Mouse (Mus musculus) kidney, embryonic 16.5 days (tissue): ENCODE measurements around the gene Sec14l5. TPM values are rescaled to one million over a fixed set of nuclear protein-coding genes. Genes with fewer than 3 reads are reported as not detected.

ENCODE experiments used
- ATAC-seq: fragments of 200-750 bp; cut with Nextera tagmentation; 2 replicates; pipeline ENCODE4 v1.8.0; 2017; ENCODE audit warnings: moderate TSS enrichment; ENCODE audit not compliant: low FRiP score, low TSS enrichment
- H3K27ac ChIP-seq: fragments of 300-500 bp; sonication (generic); 2 replicates; pipeline ENCODE4 v1.5.1; 2014; ENCODE audit warnings: low read length
- H3K27me3 ChIP-seq: fragments of 300-500 bp; sonication (generic); 2 replicates; pipeline ENCODE4 v1.6.1; 2014; ENCODE audit warnings: low read length, control low read depth, mixed read lengths; ENCODE audit not compliant: insufficient read depth
- H3K36me3 ChIP-seq: fragments of 300-500 bp; sonication (generic); 2 replicates; pipeline ENCODE4 v1.6.1; 2014; ENCODE audit warnings: low read length, control low read depth, mixed read lengths; ENCODE audit not compliant: insufficient read depth
- H3K4me1 ChIP-seq: fragments of 300-500 bp; sonication (generic); 2 replicates; pipeline ENCODE4 v1.6.1; 2014; ENCODE audit warnings: low read length, control low read depth, mixed read lengths; ENCODE audit not compliant: insufficient read depth
- H3K4me2 ChIP-seq: fragments of 300-500 bp; sonication (generic); replicated peaks from 2 replicates; pipeline ENCODE4 v1.6.1; 2014; ENCODE audit warnings: low read depth, low read length
- H3K4me3 ChIP-seq: fragments of 300-500 bp; sonication (generic); 2 replicates; pipeline ENCODE4 v1.5.1; 2014; ENCODE audit warnings: mild to moderate bottlenecking, low read length
- H3K9ac ChIP-seq: fragments of 300-500 bp; sonication (generic); replicated peaks from 2 replicates; pipeline ENCODE4 v1.6.1; 2014; ENCODE audit warnings: low read length
- H3K9me3 ChIP-seq: fragments of 300-500 bp; sonication (generic); 2 replicates; pipeline ENCODE4 v1.6.1; 2016; ENCODE audit warnings: low read length, control low read depth
- WGBS: fragments of 180-500 bp; shearing (Covaris S2); extraction: QIAGEN DNeasy Blood & Tissue Kit; methylation state at CpG from one replicate; pipeline ENCODE4 v1.1.7; 2014; 5-methylcytosine and 5-hydroxymethylcytosine counted together
- polyA plus RNA-seq: library from polyadenylated mRNA; unstranded; fragments of >200 nt; fragmentation: Nextera tagmentation; extraction: Ambion mirVana; gene quantifications from 2 replicates; pipeline ENCODE4 v1.2.1, GENCODE M21; 2015

Gene Sec14l5
- polyA plus RNA-seq, 1 experiment from 2014 or later: 0.06 TPM

- H3K4me1 ChIP-seq: peaks cover 16% of the 10 kb centered on the region; the same call in 1 of the 2 replicates
- ATAC-seq: no peak
- H3K27me3 ChIP-seq: peaks cover 50% of the 10 kb centered on the region
- no peak overlapping the region for H3K9ac ChIP-seq
- H3K36me3 ChIP-seq: no peaks in the 10 kb centered on the region
- no peak overlapping the region; the same call in 1 of the 2 replicates for H3K4me2 ChIP-seq
- H3K9me3 ChIP-seq: no peaks in the 10 kb centered on the region
- no peak overlapping the region for H3K27ac ChIP-seq
- H3K4me3 ChIP-seq: no peak overlapping the region
- 11% methylated on average over 4 of the region's 4 CpGs for WGBS
Observed at GRCm38 (mm10) chr16:5130766-5131165, 16.1 kb upstream of the Sec14l5 start.

- 2% methylated on average over 25 of the region's 25 CpGs for WGBS
- Histone ChIP-seq H3K4me2 (peak overlapping the region; percentile 75), H3K27me3 (peaks cover 50% of the 10 kb centered on the region)
Observed at GRCm38 (mm10) chr16:5131251-5131922, 15.5 kb upstream of the Sec14l5 start.

GRCm38 (mm10) chr16:5132401-5132801 lies 14.5 kb upstream of the Sec14l5 start, which contains the start of gene Ppl:
Gene Ppl, minus strand, starts transcription at chr16:5132421.
- Histone ChIP-seq H3K36me3 (no peaks in the 10 kb centered on the region), H3K9ac (peak within 1 kb of the TSS; percentile 62), H3K4me1 (peaks cover 25% of the 10 kb centered on the region; the same call in 1 of the 2 replicates), H3K27me3 (peaks cover 50% of the 10 kb centered on the region), H3K4me3 (peak within 1 kb of the TSS; percentile 56), H3K27ac (no peak within 1 kb of the TSS), H3K4me2 (peak within 1 kb of the TSS; percentile 75), H3K9me3 (no peaks in the 10 kb centered on the region)
- peak; percentile 88 for ATAC-seq
- WGBS: under 1% methylated on average over 37 of the region's 39 CpGs

More at GRCm38 (mm10) chr16:5131251-5131922, 15.5 kb upstream of the Sec14l5 start:
- Histone ChIP-seq H3K9me3 (no peaks in the 10 kb centered on the region), H3K4me3 (peak overlapping the region; percentile 56), H3K4me1 (peaks cover 20% of the 10 kb centered on the region; the same call in 1 of the 2 replicates), H3K36me3 (no peaks in the 10 kb centered on the region), H3K27ac (no peak overlapping the region), H3K9ac (peak overlapping the region; percentile 62; the same call in 1 of the 2 replicates)
- no peak for ATAC-seq

GRCm38 (mm10) chr16:5134623-5135330 lies 12.1 kb upstream of the Sec14l5 start:
- 77% methylated on average over 14 of the region's 14 CpGs for WGBS
- H3K27me3 ChIP-seq: peaks cover 45% of the 10 kb centered on the region
- H3K9ac ChIP-seq: no peak overlapping the region
- H3K4me3 ChIP-seq: no peak overlapping the region
- no peaks in the 10 kb centered on the region for H3K36me3 ChIP-seq
- H3K4me2 ChIP-seq: no peak overlapping the region
- H3K4me1 ChIP-seq: peaks cover 25% of the 10 kb centered on the region; the same call in 1 of the 2 replicates
- no peak for ATAC-seq
- no peak overlapping the region for H3K27ac ChIP-seq
- H3K9me3 ChIP-seq: no peaks in the 10 kb centered on the region

GRCm38 (mm10) chr16:5135551-5136261 lies 11.2 kb upstream of the Sec14l5 start:
- Histone ChIP-seq H3K9ac (no peak overlapping the region), H3K4me3 (no peak overlapping the region), H3K4me1 (peaks cover 25% of the 10 kb centered on the region; the same call in 1 of the 2 replicates), H3K27me3 (peaks cover 39% of the 10 kb centered on the region), H3K36me3 (no peaks in the 10 kb centered on the region), H3K27ac (peak overlapping the region; percentile 40; the same call in 1 of the 2 replicates), H3K4me2 (no peak overlapping the region), H3K9me3 (no peaks in the 10 kb centered on the region)
- 61% methylated on average over 8 of the region's 8 CpGs for WGBS
- no peak for ATAC-seq

- Histone ChIP-seq H3K9me3 (no peaks in the 10 kb centered on the region), H3K4me3 (no peak overlapping the region), H3K27ac (peak overlapping the region; percentile 40; the same call in 1 of the 2 replicates), H3K4me2 (no peak overlapping the region), H3K9ac (no peak overlapping the region), H3K4me1 (peaks cover 25% of the 10 kb centered on the region; the same call in 1 of the 2 replicates), H3K27me3 (peaks cover 31% of the 10 kb centered on the region), H3K36me3 (no peaks in the 10 kb centered on the region)
- ATAC-seq: peak; percentile 60
- WGBS: 10% methylated on average over 4 of the region's 4 CpGs
Observed at GRCm38 (mm10) chr16:5136505-5136904, 10.4 kb upstream of the Sec14l5 start.

GRCm38 (mm10) chr16:5137006-5137540 lies 9.8 kb upstream of the Sec14l5 start:
- Histone ChIP-seq H3K4me1 (peaks cover 21% of the 10 kb centered on the region; the same call in 1 of the 2 replicates), H3K4me2 (no peak overlapping the region), H3K27ac (no peak overlapping the region), H3K9me3 (no peaks in the 10 kb centered on the region), H3K27me3 (peaks cover 25% of the 10 kb centered on the region), H3K36me3 (no peaks in the 10 kb centered on the region), H3K9ac (no peak overlapping the region), H3K4me3 (no peak overlapping the region)
- WGBS: 52% methylated on average over 12 of the region's 12 CpGs
- no peak for ATAC-seq

- no peak overlapping the region for H3K4me3 ChIP-seq
- peaks cover 12% of the 10 kb centered on the region; the same call in 1 of the 2 replicates for H3K4me1 ChIP-seq
- 51% methylated on average over 4 of the region's 4 CpGs for WGBS
- no peaks in the 10 kb centered on the region for H3K27me3 ChIP-seq
- no peak overlapping the region for H3K4me2 ChIP-seq
- no peaks in the 10 kb centered on the region for H3K9me3 ChIP-seq
- H3K9ac ChIP-seq: no peak overlapping the region
- no peak overlapping the region for H3K27ac ChIP-seq
- no peaks in the 10 kb centered on the region for H3K36me3 ChIP-seq
- no peak for ATAC-seq
Observed at GRCm38 (mm10) chr16:5139741-5140140, 7.2 kb upstream of the Sec14l5 start.

- Histone ChIP-seq H3K9me3 (no peaks in the 10 kb centered on the region), H3K9ac (no peak overlapping the region), H3K27me3 (peaks cover 19% of the 10 kb centered on the region; the same call in 1 of the 2 replicates), H3K27ac (no peak overlapping the region), H3K4me1 (peaks cover 10% of the 10 kb centered on the region), H3K36me3 (no peaks in the 10 kb centered on the region), H3K4me2 (0 out of 2 replicates have a peak overlapping the region, but pooled peaks have one; percentile 7), H3K4me3 (no peak overlapping the region)
- peak; percentile 24 for ATAC-seq
- WGBS: 1% methylated on average over 7 of the region's 7 CpGs
Observed at GRCm38 (mm10) chr16:5145570-5145969, 1.3 kb upstream of the Sec14l5 start.
